Mouse (Mus musculus) E14TG2a.4 (cell line): ENCODE data around the gene Olfr573-ps1.

ENCODE experiments used
- CTCF ChIP-seq: conservative IDR thresholded peaks from 2 replicates; pipeline ENCODE4 v1.5.1; 2014; ENCODE audit warnings: low read length
- NANOG ChIP-seq: IDR thresholded peaks from 2 replicates; pipeline ENCODE4 v1.6.1; 2014; ENCODE audit warnings: borderline replicate concordance, low read length, mixed read lengths
- POU5F1 ChIP-seq: IDR thresholded peaks from 2 replicates; pipeline ENCODE4 v1.6.1; 2014; ENCODE audit warnings: low read length, borderline replicate concordance

DNA sequence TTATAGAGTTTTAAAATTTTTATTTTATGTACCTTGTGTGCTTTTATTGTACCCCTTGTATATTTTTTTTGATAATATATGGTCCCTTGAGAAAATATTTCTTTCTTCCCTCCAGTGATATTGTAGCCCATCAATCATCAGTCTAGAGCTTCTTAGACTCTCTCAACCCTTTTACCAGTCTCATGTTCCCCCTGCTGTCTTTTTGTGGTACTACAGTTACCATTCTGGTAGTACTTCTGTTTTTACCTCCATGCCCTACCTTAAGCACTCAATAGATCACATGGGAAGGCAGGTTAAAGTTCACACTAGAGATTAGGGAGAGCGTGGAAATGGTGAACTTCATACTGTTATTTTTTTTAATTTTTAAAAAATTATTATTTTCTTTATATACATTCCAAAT is 22.7 kb downstream of the Olfr573-ps1 start:
- peak; percentile 74 for TF ChIP-seq CTCF
- TF ChIP-seq NANOG = no peak
- TF ChIP-seq POU5F1 = no peak
